Mouse (Mus musculus) brain, embryonic 14.5 days (tissue): ENCODE measurements at regions not wholly inside any gene's neighbourhood (a gene's known extent, or its start where the extent isn't known, plus 50 kb on each side); places are given as distances from the start of the nearest gene placed in this dataset.

ENCODE experiments used
- DNase-seq: peaks from one replicate; pipeline ENCODE4 v3.0.0-alpha.2; 2011; ENCODE audit warnings: low read depth
- CTCF ChIP-seq: fragments of 200-500 bp; IDR thresholded peaks from 2 replicates; pipeline ENCODE4 v1.5.1; 2012; ENCODE audit warnings: inconsistent platforms, mild to moderate bottlenecking, moderate library complexity, borderline replicate concordance; ENCODE audit not compliant: insufficient read depth, insufficient read length; ENCODE audit errors: extremely low read depth
- POLR2A ChIP-seq: fragments of 200-500 bp; IDR thresholded peaks from 2 replicates; pipeline ENCODE4 v1.6.1; 2012; ENCODE audit warnings: mild to moderate bottlenecking, inconsistent platforms, borderline replicate concordance; ENCODE audit not compliant: poor library complexity, insufficient read depth, insufficient read length, severe bottlenecking; ENCODE audit errors: extremely low read depth

DNA sequence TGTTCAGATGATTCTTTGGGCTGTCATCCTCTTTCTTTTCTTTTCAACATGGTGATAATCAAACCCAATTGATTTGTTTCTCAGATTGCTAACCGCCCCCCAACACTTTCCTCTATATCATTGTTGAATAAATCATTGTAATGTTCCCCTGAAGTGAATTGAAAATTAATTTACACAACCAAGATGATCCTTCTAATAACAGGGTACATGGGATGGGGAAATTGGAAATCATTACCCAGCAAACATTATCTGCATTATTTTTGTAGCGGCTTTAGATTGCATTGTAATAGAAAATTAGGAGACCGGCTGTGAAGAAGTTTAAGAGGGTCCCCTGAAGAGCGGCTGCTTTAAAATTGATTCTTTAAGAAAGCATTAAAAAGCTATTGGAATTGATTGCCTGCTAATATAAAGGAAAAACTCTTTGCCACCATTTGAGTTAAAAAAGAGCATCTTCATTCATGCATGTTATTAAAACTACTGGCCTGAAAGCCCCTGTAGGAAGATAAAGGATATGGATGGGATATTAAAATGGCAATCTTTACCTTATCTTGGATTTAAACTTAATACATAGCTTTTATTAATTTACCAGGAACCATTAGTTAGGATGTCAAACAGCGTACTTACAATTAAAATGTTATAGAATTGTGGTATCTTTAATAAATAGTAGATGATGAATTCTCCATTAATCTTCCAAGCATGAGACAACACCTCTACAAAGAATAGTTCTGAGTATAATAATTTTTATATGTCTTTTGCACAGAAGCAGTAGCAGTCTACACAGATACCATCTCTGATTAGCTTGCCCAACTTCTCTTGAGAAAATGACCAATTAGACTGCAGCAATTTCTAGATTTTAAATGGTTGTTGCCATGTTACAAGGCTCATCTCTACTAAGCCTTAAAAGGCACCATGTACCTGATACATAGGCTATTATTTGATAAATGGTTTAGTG, 127.0 kb upstream of the Hs3st5 start:
- DNase-seq, result peak; percentile 14

DNA sequence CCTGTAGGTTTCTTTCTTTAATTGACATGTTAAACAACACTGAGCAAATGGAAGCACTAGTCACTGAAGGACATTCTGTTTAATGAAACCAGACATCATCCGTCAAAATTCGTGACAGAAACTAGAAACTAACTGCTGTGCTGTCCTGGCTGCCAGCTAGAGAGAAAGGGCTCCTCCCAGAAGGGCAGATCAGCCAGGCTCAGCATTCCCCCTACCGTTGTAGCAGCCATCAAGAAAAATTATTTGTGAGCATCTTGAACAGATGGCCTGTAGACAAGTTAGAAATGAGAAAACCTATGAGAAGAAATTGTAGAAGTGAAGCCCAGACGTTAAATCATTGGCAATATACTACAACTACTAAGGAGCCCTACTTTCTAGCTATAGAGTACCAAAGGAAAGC, 123.3 kb upstream of the Hs3st5 start:
- no peak for TF ChIP-seq POLR2A
- TF ChIP-seq CTCF, result no peak
- DNase-seq, result peak; percentile 64

More for the DNA sequence above, 127.0 kb upstream of the Hs3st5 start:
- no peak for TF ChIP-seq POLR2A
- TF ChIP-seq CTCF, result no peak

DNA sequence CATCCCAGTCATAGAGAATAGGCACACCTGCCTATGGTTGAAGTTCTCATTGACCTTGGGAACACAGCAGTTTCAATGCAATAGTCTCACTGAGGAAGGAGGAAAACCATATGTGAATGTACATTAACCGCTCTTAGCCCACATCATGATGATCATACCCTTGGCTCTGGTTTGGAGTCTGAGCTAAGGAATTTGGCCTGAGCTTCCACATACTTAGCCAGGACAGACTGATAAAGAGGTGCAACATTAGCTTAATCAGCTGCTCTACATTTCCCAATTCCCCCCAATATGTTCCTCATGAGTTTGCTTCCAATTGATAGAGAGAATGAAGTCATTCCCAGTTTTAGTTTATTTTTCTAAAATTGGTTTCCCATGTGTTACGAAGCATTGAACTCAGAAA, 116.6 kb upstream of the Hs3st5 start:
- TF ChIP-seq POLR2A (no peak), CTCF (no peak)
- DNase-seq, result peak; percentile 36

DNA sequence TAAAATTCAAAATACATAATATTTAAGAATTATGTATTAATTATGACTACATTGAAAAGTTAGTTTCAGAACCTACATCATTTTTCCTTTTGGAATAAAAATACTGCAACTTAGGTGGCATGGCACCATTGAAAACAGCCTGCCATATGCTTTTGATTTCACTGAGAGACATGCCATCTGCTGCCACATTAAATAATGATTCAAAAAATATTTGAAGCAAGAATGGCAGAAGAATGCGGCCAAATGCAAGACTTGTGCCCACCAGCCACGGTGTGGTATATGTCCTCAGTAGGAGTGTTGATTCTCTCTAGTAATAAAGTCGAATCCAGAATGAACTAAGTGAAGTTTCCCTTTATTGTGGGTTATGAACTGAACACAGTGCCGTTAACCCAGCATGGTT, 113.0 kb upstream of the Hs3st5 start:
- TF ChIP-seq POLR2A, result no peak
- TF ChIP-seq CTCF, result no peak
- peak; percentile 60 for DNase-seq

DNA sequence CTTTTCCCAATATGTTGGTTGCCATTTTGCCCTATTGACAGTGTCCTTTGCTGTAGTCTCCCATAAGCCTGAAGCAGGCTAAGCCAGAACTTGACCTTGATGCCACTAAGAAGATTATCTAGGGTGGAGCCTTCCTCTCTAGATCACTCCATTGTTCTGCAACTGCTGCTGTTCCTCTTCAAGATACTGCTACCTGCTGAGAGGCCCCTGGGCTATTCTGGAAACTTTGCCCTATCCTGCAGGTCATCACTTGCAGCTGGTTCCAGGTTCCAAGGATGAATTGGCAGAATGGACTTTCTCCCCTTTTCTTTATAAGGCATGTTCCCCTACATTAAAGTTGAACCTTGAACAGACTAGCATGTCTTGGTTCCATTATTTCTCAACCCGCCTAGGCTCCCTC, 110.0 kb upstream of the Hs3st5 start:
- no peak for TF ChIP-seq CTCF
- TF ChIP-seq POLR2A, result no peak

DNA sequence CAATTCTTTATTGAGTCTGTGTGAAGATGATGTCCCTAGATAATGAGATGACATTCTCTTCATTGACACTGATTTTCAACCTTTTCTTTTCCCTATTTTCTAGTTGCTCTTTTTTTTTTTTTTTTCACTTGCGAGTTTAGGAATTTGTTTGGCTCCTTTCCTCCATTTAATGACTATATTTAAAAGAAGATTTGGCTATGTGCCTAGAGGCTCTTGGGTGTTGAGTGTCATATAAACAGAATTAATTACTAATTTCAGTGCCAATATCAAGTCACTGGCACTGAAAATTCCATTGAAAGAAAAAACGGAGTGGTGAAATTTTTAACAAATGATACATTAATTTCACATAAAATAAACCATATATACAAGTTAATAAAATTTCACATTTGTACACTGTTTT, 98.6 kb upstream of the Hs3st5 start:
- TF ChIP-seq POLR2A, result no peak
- TF ChIP-seq CTCF, result no peak
- DNase-seq, result peak; percentile 65

More for the DNA sequence above, 110.0 kb upstream of the Hs3st5 start:
- no peak for DNase-seq

DNA sequence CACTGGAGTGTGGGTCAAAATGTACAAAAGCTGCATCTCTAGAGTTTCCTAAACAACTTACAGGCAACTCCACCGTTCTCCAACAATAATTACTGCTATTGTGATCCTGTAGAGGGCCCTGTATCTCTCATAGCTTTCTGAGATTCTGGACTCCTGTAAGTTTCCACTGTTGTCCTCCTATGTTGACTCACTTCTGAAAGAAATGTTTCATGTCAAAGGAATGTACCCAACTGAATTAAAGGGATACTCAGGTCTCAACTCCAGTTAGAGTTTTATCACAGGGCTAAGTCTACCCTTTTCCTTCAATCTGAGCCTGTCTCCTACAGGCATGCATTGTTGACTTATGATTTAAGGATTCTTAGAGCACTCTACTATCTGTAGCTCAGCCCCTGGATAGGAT, 75.3 kb upstream of the Hs3st5 start:
- TF ChIP-seq POLR2A (no peak), CTCF (no peak)
- no peak for DNase-seq

DNA sequence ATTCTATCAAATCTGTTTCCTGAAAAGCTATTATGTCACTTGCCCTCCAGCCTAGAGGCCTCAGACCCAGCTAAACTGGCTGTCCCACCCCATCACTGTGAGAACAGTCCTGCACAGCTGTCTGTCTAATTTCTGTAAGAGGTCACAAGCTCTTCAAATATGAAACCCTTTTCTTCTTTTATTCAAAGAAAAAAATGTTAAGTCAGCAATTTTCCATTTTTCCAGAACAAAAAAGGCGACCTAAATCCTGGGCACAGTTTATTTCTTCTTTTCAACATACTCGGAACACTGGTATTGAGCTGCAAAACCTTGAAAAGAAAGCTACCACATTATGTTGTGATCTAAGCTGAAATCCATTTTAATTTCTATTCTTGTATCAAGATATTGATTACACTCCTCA, 69.2 kb upstream of the Hs3st5 start:
- no peak for TF ChIP-seq POLR2A
- TF ChIP-seq CTCF, result no peak
- no peak for DNase-seq
